Mouse (Mus musculus) intestine, postnatal 0 days (tissue): Measurements from ENCODE around the gene Tmem235. TPM values are rescaled to one million over a fixed set of nuclear protein-coding genes. Genes with fewer than 3 reads are reported as not detected.

ENCODE experiments used
- ATAC-seq: fragments of 200-750 bp; cut with Nextera tagmentation; 2 replicates; pipeline ENCODE4 v1.8.0; 2017; ENCODE audit warnings: mild to moderate bottlenecking, moderate TSS enrichment, moderate library complexity
- H3K27ac ChIP-seq: fragments of 300-500 bp; sonication (generic); 2 replicates; pipeline ENCODE4 v1.5.1; 2014; ENCODE audit warnings: mild to moderate bottlenecking, low read depth, low read length, moderate library complexity
- H3K27me3 ChIP-seq: fragments of 300-500 bp; sonication (generic); replicated peaks from 2 replicates; pipeline ENCODE4 v1.6.1; 2014; ENCODE audit warnings: low read length, mixed read lengths; ENCODE audit not compliant: control insufficient read depth, insufficient read depth
- H3K36me3 ChIP-seq: fragments of 300-500 bp; sonication (generic); 2 replicates; pipeline ENCODE4 v1.6.1; 2014; ENCODE audit warnings: mild to moderate bottlenecking, moderate library complexity; ENCODE audit not compliant: control insufficient read depth, insufficient read depth
- H3K4me1 ChIP-seq: fragments of 300-500 bp; sonication (generic); replicated peaks from 2 replicates; pipeline ENCODE4 v1.6.1; 2014; ENCODE audit warnings: antibody characterized with exemption, low read length, mixed read lengths; ENCODE audit not compliant: control insufficient read depth, insufficient read depth
- H3K4me2 ChIP-seq: fragments of 300-500 bp; sonication (generic); replicated peaks from 2 replicates; pipeline ENCODE4 v1.6.1; 2014; ENCODE audit warnings: low read depth, mild to moderate bottlenecking, moderate library complexity
- H3K4me3 ChIP-seq: fragments of 300-500 bp; sonication (generic); 2 replicates; pipeline ENCODE4 v1.5.1; 2014; ENCODE audit warnings: low read depth, low read length
- H3K9ac ChIP-seq: fragments of 300-500 bp; sonication (generic); 2 replicates; pipeline ENCODE4 v1.6.1; 2014; ENCODE audit warnings: mild to moderate bottlenecking, low read depth, low read length
- H3K9me3 ChIP-seq: fragments of 300-500 bp; sonication (generic); 2 replicates; pipeline ENCODE4 v1.6.1; 2016; ENCODE audit warnings: mixed run types; ENCODE audit not compliant: control insufficient read depth
- CTCF ChIP-seq: sonication (generic); IDR thresholded peaks from 2 replicates; pipeline ENCODE4 v1.5.1; 2016; ENCODE audit warnings: low read depth, mild to moderate bottlenecking, control low read depth, antibody characterized with exemption, moderate library complexity
- WGBS: fragments of 180-500 bp; shearing (Covaris S2); extraction: QIAGEN DNeasy Blood & Tissue Kit; methylation state at CpG from one replicate; pipeline ENCODE4 v1.1.7; 2014; 5-methylcytosine and 5-hydroxymethylcytosine counted together
- polyA plus RNA-seq: library from polyadenylated mRNA; unstranded; fragments of >200 nt; fragmentation: Nextera tagmentation; extraction: Ambion mirVana; gene quantifications from 2 replicates; pipeline ENCODE4 v1.2.1, GENCODE M21; 2015

Gene Tmem235
- polyA plus RNA-seq, 1 experiment from 2014 or later = not detected

DNA sequence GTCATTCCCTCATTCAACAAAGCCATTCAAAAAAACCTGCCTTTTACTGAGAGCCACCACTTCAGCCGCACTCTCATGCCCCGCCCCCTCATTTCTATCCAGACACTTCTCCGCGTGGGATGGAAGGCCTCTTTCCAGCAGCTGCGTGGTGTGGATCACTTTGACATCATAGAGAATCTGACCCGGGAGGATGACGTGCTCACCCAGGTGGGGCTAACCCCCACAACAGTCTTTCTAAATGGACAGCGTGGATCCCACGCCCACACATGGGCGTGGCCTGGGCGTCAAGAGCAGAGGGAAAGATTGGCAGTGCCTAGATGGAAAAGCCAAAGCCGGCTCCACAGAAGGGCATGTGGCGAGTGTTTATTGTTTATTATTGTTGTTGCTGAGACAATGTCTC, 24.2 kb upstream of the Tmem235 start:
- Histone ChIP-seq H3K36me3 (no peaks in the 10 kb centered on the region), H3K4me2 (peak overlapping the region; percentile 38; the same call in 1 of the 2 replicates), H3K27me3 (no peaks in the 10 kb centered on the region), H3K9me3 (no peaks in the 10 kb centered on the region), H3K9ac (no peak overlapping the region), H3K4me1 (peaks cover 16% of the 10 kb centered on the region; the same call in 1 of the 2 replicates), H3K4me3 (no peak overlapping the region), H3K27ac (no peak overlapping the region)
- TF ChIP-seq CTCF = no peak
- no peak for ATAC-seq
- 28% methylated on average over 13 of the region's 13 CpGs for WGBS

DNA sequence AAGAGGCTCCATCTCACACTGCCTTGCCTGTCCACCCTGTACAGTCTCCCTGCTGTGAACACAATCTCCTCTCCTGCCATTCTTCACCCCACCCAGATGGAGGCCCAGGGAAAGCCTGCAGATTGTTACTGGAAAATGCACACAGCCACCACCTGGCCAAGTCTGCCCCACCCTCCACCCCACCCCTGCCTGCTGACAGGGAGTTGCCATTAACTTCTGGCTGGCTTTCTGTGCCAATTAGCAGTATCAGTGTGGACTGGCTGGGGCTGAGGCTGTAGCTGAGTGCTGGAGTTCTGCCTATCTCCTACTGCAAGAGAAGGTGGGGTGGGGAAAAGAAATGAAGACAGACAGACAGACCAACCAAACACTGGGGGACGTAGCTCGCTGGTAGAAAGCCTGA, 22.0 kb upstream of the Tmem235 start:
- Histone ChIP-seq H3K9me3 (no peaks in the 10 kb centered on the region), H3K4me3 (no peak overlapping the region), H3K4me1 (peaks cover 16% of the 10 kb centered on the region; the same call in 1 of the 2 replicates), H3K9ac (no peak overlapping the region), H3K27me3 (no peaks in the 10 kb centered on the region), H3K4me2 (no peak overlapping the region; the same call in 1 of the 2 replicates), H3K27ac (peak overlapping the region; percentile 75), H3K36me3 (no peaks in the 10 kb centered on the region)
- TF ChIP-seq CTCF = peak; percentile 31
- 21% methylated on average over 2 of the region's 2 CpGs for WGBS
- ATAC-seq = peak; percentile 71

DNA sequence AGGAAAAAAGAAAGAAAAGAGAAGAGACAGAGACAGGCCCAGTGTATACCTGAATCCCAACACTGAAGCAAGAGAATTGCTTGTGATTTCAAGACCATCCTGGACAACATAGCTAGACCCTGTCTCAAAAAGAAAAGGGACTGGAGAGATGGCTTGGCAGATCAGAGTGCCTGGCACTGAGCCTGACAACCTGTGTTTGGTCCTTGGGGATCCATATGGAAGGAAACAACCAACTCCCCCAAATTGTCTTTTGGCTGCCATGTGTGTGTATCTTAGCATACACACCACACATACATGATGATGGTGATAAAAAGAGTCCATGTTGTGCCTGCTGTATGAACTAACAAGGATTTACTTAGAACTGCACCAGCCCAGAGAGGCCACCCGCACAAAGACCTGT, 21.5 kb upstream of the Tmem235 start:
- no peak for ATAC-seq
- WGBS = 57% methylated on average over 1 of the region's 1 CpGs
- H3K27me3 ChIP-seq = no peaks in the 10 kb centered on the region
- H3K4me2 ChIP-seq = no peak overlapping the region
- H3K36me3 ChIP-seq = no peaks in the 10 kb centered on the region
- H3K9ac ChIP-seq = no peak overlapping the region
- no peak overlapping the region for H3K4me3 ChIP-seq
- no peak for TF ChIP-seq CTCF
- 0 out of 2 replicates have a peak, but pooled peaks cover 13% of the 10 kb centered on the region for H3K4me1 ChIP-seq
- peak overlapping the region; percentile 75 for H3K27ac ChIP-seq
- H3K9me3 ChIP-seq = no peaks in the 10 kb centered on the region

DNA sequence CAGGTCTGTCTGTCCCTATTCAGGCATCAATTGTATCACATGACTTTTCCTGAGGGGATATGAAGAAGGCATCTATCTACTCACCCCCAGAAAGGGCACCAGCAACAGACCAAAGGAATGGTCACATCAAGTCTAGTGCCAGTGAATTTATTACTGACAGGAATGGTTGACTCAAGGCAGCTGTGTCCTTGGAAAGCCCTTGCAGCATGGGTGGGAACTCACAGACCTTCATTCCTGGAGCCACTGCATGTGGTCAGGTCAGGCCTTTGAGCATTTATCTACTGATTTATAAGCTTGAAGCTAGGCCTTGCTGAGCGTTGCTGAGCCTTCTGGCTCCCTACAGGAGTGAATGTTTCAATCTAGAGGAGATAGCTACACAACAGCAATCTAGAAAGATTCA, 19.6 kb upstream of the Tmem235 start:
- Histone ChIP-seq H3K9me3 (no peaks in the 10 kb centered on the region), H3K4me1 (0 out of 2 replicates have a peak, but pooled peaks cover 10% of the 10 kb centered on the region), H3K36me3 (no peaks in the 10 kb centered on the region), H3K9ac (no peak overlapping the region), H3K27ac (no peak overlapping the region), H3K27me3 (no peaks in the 10 kb centered on the region), H3K4me2 (no peak overlapping the region), H3K4me3 (no peak overlapping the region)
- WGBS = 36% methylated on average over 1 of the region's 1 CpGs
- TF ChIP-seq CTCF = no peak
- ATAC-seq = no peak

- peaks cover 6% of the 10 kb centered on the region; the same call in 1 of the 2 replicates for H3K4me1 ChIP-seq
- WGBS = 90% methylated on average over 2 of the region's 2 CpGs
- no peaks in the 10 kb centered on the region for H3K36me3 ChIP-seq
- ATAC-seq = no peak
- H3K27ac ChIP-seq = no peak overlapping the region
- no peak for TF ChIP-seq CTCF
- H3K4me3 ChIP-seq = no peak overlapping the region
- H3K9me3 ChIP-seq = no peaks in the 10 kb centered on the region
- no peak overlapping the region for H3K9ac ChIP-seq
- no peaks in the 10 kb centered on the region for H3K27me3 ChIP-seq
- H3K4me2 ChIP-seq = no peak overlapping the region
Observed at GRCm38 (mm10) chr11:117843434-117843833, 17.1 kb upstream of the Tmem235 start.

DNA sequence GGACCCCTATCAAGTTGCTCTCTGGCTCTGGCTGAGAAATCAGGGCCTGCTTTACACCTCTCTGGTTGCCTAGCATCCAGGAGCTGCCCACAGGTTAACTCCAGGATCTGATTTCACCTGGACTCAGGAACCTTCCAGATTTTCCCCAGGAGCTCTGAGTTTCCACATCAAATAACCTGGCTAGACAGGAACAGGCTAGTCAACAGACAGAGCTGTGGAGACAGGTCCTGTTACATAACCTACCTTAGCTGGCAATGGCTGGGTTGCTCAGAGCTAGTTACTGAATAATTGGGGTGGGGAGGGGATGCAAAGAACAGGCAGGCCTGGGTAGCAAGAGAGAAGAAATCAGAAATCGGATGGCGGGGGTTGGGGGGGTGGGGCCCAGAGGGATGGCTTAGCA, 15.6 kb upstream of the Tmem235 start:
- Histone ChIP-seq H3K4me3 (no peak overlapping the region), H3K36me3 (no peaks in the 10 kb centered on the region), H3K27me3 (no peaks in the 10 kb centered on the region), H3K9me3 (no peaks in the 10 kb centered on the region), H3K4me2 (no peak overlapping the region), H3K27ac (no peak overlapping the region), H3K4me1 (peaks cover 4% of the 10 kb centered on the region; the same call in 1 of the 2 replicates), H3K9ac (no peak overlapping the region)
- no peak for ATAC-seq
- 46% methylated on average over 2 of the region's 2 CpGs for WGBS
- TF ChIP-seq CTCF = no peak

GRCm38 (mm10) chr11:117845651-117846050, 14.9 kb upstream of the Tmem235 start:
- ATAC-seq = no peak
- no peaks in the 10 kb centered on the region for H3K9me3 ChIP-seq
- H3K4me1 ChIP-seq = peaks cover 5% of the 10 kb centered on the region; the same call in 1 of the 2 replicates
- H3K9ac ChIP-seq = no peak overlapping the region
- no peaks in the 10 kb centered on the region for H3K27me3 ChIP-seq
- no peak for TF ChIP-seq CTCF
- 84% methylated on average over 2 of the region's 2 CpGs for WGBS
- no peak overlapping the region for H3K27ac ChIP-seq
- H3K4me3 ChIP-seq = no peak overlapping the region
- H3K4me2 ChIP-seq = no peak overlapping the region
- H3K36me3 ChIP-seq = no peaks in the 10 kb centered on the region
